In genomic region chr4:124298667-124299437, GRCm38 (mm10) we compare ENCODE assay signal across 16 mouse cellular contexts.
DNase-seq lines count a peak whose midpoint lies in the region; ATAC-seq lines count a peak whose summit lies in the region.
"Had no signal": no experiment of that assay in that cellular context is flagged by ENCODE, and none has a peak within 500 bp of the region (broad histone marks: within the 10 kb centered on the region; RNA-seq: fewer than 3 reads in every experiment).

No protein-coding gene starts in this region.

- no peaks in the 10 kb centered on the region for H3K9me3 ChIP-seq in hindbrain, embryonic 11.5 days (ENCODE audit: control insufficient read depth, low read length)
- H3K9me3 ChIP-seq in hindbrain, embryonic 16.5 days (ENCODE audit: control insufficient read depth, low read length) = no peaks in the 10 kb centered on the region
- H3K9me3 ChIP-seq in neural tube, embryonic 12.5 days = no peaks in the 10 kb centered on the region
- H3K9me3 ChIP-seq: G1E; limb, embryonic 12.5 days had no signal

- 18% methylated on average over 10 of the region's 10 CpGs for WGBS in hindbrain, embryonic 11.5 days
- WGBS in hindbrain, embryonic 16.5 days = 29% methylated on average over 10 of the region's 10 CpGs
- WGBS in neural tube, embryonic 12.5 days = 18% methylated on average over 10 of the region's 10 CpGs

- DNase-seq in hindbrain, embryonic 11.5 days (ENCODE audit: low spot score) = peak; percentile 43
- DNase-seq in embryo, embryonic 10 days (ENCODE audit: low spot score) = peak; percentile 69
- peak; percentile 48 for DNase-seq in embryo, embryonic 9.5 days (ENCODE audit: extremely low spot score)
- no peak for DNase-seq in gastrocnemius, postnatal 25 days
- no peak for DNase-seq in left cerebral cortex, postnatal 4 days
- DNase-seq: cerebellum, adult 18-20 months; heart, adult 18-20 months; kidney, adult 9 months; layer of hippocampus, postnatal 36 days; lung, postnatal 14 days; thymus, adult 18-20 months had no signal

- ATAC-seq in hindbrain, embryonic 11.5 days (ENCODE audit: low FRiP score) = peak; percentile 90
- ATAC-seq in hindbrain, embryonic 16.5 days = no peak
- ATAC-seq in neural tube, embryonic 12.5 days (ENCODE audit: low FRiP score, low read depth) = peak; percentile 37; the same call in 1 of the 2 replicates

- peak overlapping the region; percentile 42 for H3K27ac ChIP-seq in hindbrain, embryonic 11.5 days (ENCODE audit: low read depth, low read length)
- H3K27ac ChIP-seq in hindbrain, embryonic 16.5 days (ENCODE audit: low read depth, low read length) = no peak overlapping the region
- H3K27ac ChIP-seq in neural tube, embryonic 12.5 days = no peak overlapping the region
- H3K27ac ChIP-seq: limb, embryonic 12.5 days; liver, embryonic 14.5 days had no signal

- intact Hi-C loops in left cerebral cortex, postnatal 4 days (cut with DNase I) = no loop called here

- no peaks in the 10 kb centered on the region; the same call in 1 of the 2 replicates for H3K27me3 ChIP-seq in hindbrain, embryonic 11.5 days (ENCODE audit: control insufficient read depth, insufficient read depth, low read length)
- H3K27me3 ChIP-seq in hindbrain, embryonic 16.5 days (replicated peaks; ENCODE audit: control insufficient read depth, insufficient read depth, low read length) = no peaks in the 10 kb centered on the region
- 0 out of 2 replicates have a peak, but pooled peaks cover 4% of the 10 kb centered on the region for H3K27me3 ChIP-seq in neural tube, embryonic 12.5 days (replicated peaks)
- H3K27me3 ChIP-seq: limb, embryonic 12.5 days had no signal

- H3K4me2 ChIP-seq in hindbrain, embryonic 11.5 days (replicated peaks; ENCODE audit: low read depth, low read length) = no peak overlapping the region
- H3K4me2 ChIP-seq in hindbrain, embryonic 16.5 days (ENCODE audit: low read length) = no peak overlapping the region
- no peak overlapping the region for H3K4me2 ChIP-seq in neural tube, embryonic 12.5 days (replicated peaks)
- H3K4me2 ChIP-seq: limb, embryonic 12.5 days had no signal

- no peak overlapping the region for H3K9ac ChIP-seq in hindbrain, embryonic 11.5 days (ENCODE audit: low read depth, low read length)
- no peak overlapping the region for H3K9ac ChIP-seq in hindbrain, embryonic 16.5 days (ENCODE audit: low read depth, low read length)
- H3K9ac ChIP-seq in neural tube, embryonic 12.5 days = no peak overlapping the region
- H3K9ac ChIP-seq: limb, embryonic 12.5 days; liver, embryonic 14.5 days had no signal

- no peaks in the 10 kb centered on the region for H3K36me3 ChIP-seq in hindbrain, embryonic 11.5 days (ENCODE audit: control insufficient read depth, insufficient read depth, low read length)
- H3K36me3 ChIP-seq in hindbrain, embryonic 16.5 days (ENCODE audit: control insufficient read depth, insufficient read depth, low read length) = no peaks in the 10 kb centered on the region
- H3K36me3 ChIP-seq in neural tube, embryonic 12.5 days = no peaks in the 10 kb centered on the region
- H3K36me3 ChIP-seq: G1E; limb, embryonic 12.5 days had no signal

- no peak overlapping the region for H3K4me3 ChIP-seq in hindbrain, embryonic 11.5 days (ENCODE audit: low read depth, low read length)
- H3K4me3 ChIP-seq in hindbrain, embryonic 16.5 days (ENCODE audit: low read length) = no peak overlapping the region
- H3K4me3 ChIP-seq in neural tube, embryonic 12.5 days = no peak overlapping the region
- H3K4me3 ChIP-seq: limb, embryonic 12.5 days had no signal

- H3K4me1 ChIP-seq in hindbrain, embryonic 11.5 days (replicated peaks; ENCODE audit: control insufficient read depth, insufficient read depth, low read length) = peaks cover 3% of the 10 kb centered on the region
- no peaks in the 10 kb centered on the region for H3K4me1 ChIP-seq in hindbrain, embryonic 16.5 days (ENCODE audit: control insufficient read depth, insufficient read depth, low read depth, low read length)
- peaks cover 9% of the 10 kb centered on the region; the same call in 1 of the 2 replicates for H3K4me1 ChIP-seq in neural tube, embryonic 12.5 days

Comparison
In these comparisons a context has a peak if more than half of its experiments do, and no peak if none do; other contexts are left out.
1. DNase-seq: peak in hindbrain, embryonic 11.5 days (single experiment), embryo, embryonic 10 days (single experiment) and embryo, embryonic 9.5 days (single experiment); none in gastrocnemius, postnatal 25 days (single experiment) and left cerebral cortex, postnatal 4 days (single experiment).